Mouse (Mus musculus) lung, embryonic 15.5 days (tissue): ENCODE data around the gene Chfr. TPM values are rescaled to one million over a fixed set of nuclear protein-coding genes. Genes with fewer than 3 reads are reported as not detected.
"Not testable (repeated sequence)": the region's sequence is repeated elsewhere in the genome, so short reads cannot be mapped to it uniquely, and the experiment has no call there.

ENCODE experiments used
- ATAC-seq: fragments of 200-750 bp; cut with Nextera tagmentation; 2 replicates; pipeline ENCODE4 v1.8.0; 2017; ENCODE audit warnings: moderate number of reproducible peaks, borderline replicate concordance; ENCODE audit not compliant: low FRiP score, low TSS enrichment; ENCODE audit errors: extremely low read depth
- H3K27ac ChIP-seq: fragments of 300-500 bp; sonication (generic); 2 replicates; pipeline ENCODE4 v1.5.1; 2015; ENCODE audit warnings: moderate library complexity, mild to moderate bottlenecking, inconsistent platforms
- H3K27me3 ChIP-seq: fragments of 300-500 bp; sonication (generic); 2 replicates; pipeline ENCODE4 v1.6.1; 2015; ENCODE audit warnings: inconsistent platforms
- H3K36me3 ChIP-seq: fragments of 300-500 bp; sonication (generic); 2 replicates; pipeline ENCODE4 v1.6.1; 2015; ENCODE audit warnings: inconsistent platforms
- H3K4me1 ChIP-seq: fragments of 300-500 bp; sonication (generic); 2 replicates; pipeline ENCODE4 v1.6.1; 2015; ENCODE audit warnings: inconsistent platforms
- H3K4me2 ChIP-seq: fragments of 300-500 bp; sonication (generic); 2 replicates; pipeline ENCODE4 v1.6.1; 2015; ENCODE audit warnings: inconsistent platforms, mild to moderate bottlenecking, moderate library complexity
- H3K4me3 ChIP-seq: fragments of 300-500 bp; sonication (generic); 2 replicates; pipeline ENCODE4 v1.5.1; 2015; ENCODE audit warnings: mild to moderate bottlenecking, inconsistent platforms
- H3K9ac ChIP-seq: fragments of 300-500 bp; sonication (generic); 2 replicates; pipeline ENCODE4 v1.6.1; 2015; ENCODE audit warnings: inconsistent platforms
- H3K9me3 ChIP-seq: fragments of 300-500 bp; sonication (generic); 2 replicates; pipeline ENCODE4 v1.6.1; 2016; ENCODE audit warnings: inconsistent platforms
- WGBS: fragments of 180-500 bp; shearing (Covaris S2); methylation state at CpG from one replicate; pipeline ENCODE4 v1.1.7; 2015; 5-methylcytosine and 5-hydroxymethylcytosine counted together
- polyA plus RNA-seq: library from polyadenylated mRNA; unstranded; fragments of >200 nt; fragmentation: Nextera tagmentation; extraction: Ambion mirVana; gene quantifications from 2 replicates; pipeline ENCODE4 v1.2.1, GENCODE M21; 2015

Gene Chfr
- polyA plus RNA-seq, 1 experiment from 2014 or later: 41.7 TPM

GRCm38 (mm10) chr5:110102429-110102828 lies 33.2 kb upstream of the Chfr start:
- Histone ChIP-seq H3K27ac (no peak overlapping the region), H3K9ac (no peak overlapping the region), H3K9me3 (no peaks in the 10 kb centered on the region), H3K4me1 (peaks cover 43% of the 10 kb centered on the region), H3K27me3 (no peaks in the 10 kb centered on the region), H3K4me2 (no peak overlapping the region; the same call in 1 of the 2 replicates), H3K4me3 (no peak overlapping the region), H3K36me3 (peaks cover 38% of the 10 kb centered on the region)
- no peak for ATAC-seq
- WGBS: 85% methylated on average over 13 of the region's 13 CpGs

GRCm38 (mm10) chr5:110102853-110103625 lies 32.6 kb upstream of the Chfr start:
- no peak overlapping the region for H3K4me3 ChIP-seq
- no peak overlapping the region for H3K4me2 ChIP-seq
- no peaks in the 10 kb centered on the region for H3K27me3 ChIP-seq
- no peak overlapping the region for H3K27ac ChIP-seq
- peaks cover 38% of the 10 kb centered on the region for H3K36me3 ChIP-seq
- H3K9me3 ChIP-seq: no peaks in the 10 kb centered on the region
- peaks cover 43% of the 10 kb centered on the region for H3K4me1 ChIP-seq
- ATAC-seq: no peak
- 92% methylated on average over 19 of the region's 19 CpGs for WGBS
- H3K9ac ChIP-seq: no peak overlapping the region

- Histone ChIP-seq H3K4me3 (no peak overlapping the region), H3K9me3 (no peaks in the 10 kb centered on the region), H3K4me1 (peaks cover 37% of the 10 kb centered on the region), H3K27ac (no peak overlapping the region), H3K4me2 (no peak overlapping the region), H3K9ac (no peak overlapping the region), H3K36me3 (peaks cover 38% of the 10 kb centered on the region), H3K27me3 (no peaks in the 10 kb centered on the region)
- ATAC-seq: no peak
- 94% methylated on average over 27 of the region's 27 CpGs for WGBS
Measured at GRCm38 (mm10) chr5:110103901-110104615, 31.6 kb upstream of the Chfr start.

GRCm38 (mm10) chr5:110104616-110105380 lies 30.8 kb upstream of the Chfr start:
- Histone ChIP-seq H3K4me1 (peaks cover 35% of the 10 kb centered on the region), H3K4me3 (no peak overlapping the region), H3K36me3 (peaks cover 38% of the 10 kb centered on the region), H3K9me3 (no peaks in the 10 kb centered on the region), H3K9ac (no peak overlapping the region), H3K27me3 (no peaks in the 10 kb centered on the region), H3K27ac (no peak overlapping the region), H3K4me2 (no peak overlapping the region)
- WGBS: 91% methylated on average over 36 of the region's 36 CpGs
- ATAC-seq: no peak

- H3K9ac ChIP-seq: no peak overlapping the region; the same call in 1 of the 2 replicates
- WGBS: 92% methylated on average over 26 of the region's 26 CpGs
Measured at GRCm38 (mm10) chr5:110106140-110106871, 29.3 kb upstream of the Chfr start.

GRCm38 (mm10) chr5:110106901-110107564 lies 28.6 kb upstream of the Chfr start:
- Histone ChIP-seq H3K27ac (peak overlapping the region; percentile 98), H3K36me3 (peaks cover 38% of the 10 kb centered on the region), H3K4me1 (peaks cover 16% of the 10 kb centered on the region), H3K9ac (peak overlapping the region; percentile 79), H3K4me3 (peak overlapping the region; percentile 78), H3K27me3 (no peaks in the 10 kb centered on the region), H3K4me2 (peak overlapping the region; percentile 84), H3K9me3 (no peaks in the 10 kb centered on the region)
- no peak; the same call in 1 of the 2 replicates for ATAC-seq
- 14% methylated on average over 41 of the region's 41 CpGs for WGBS

More at GRCm38 (mm10) chr5:110106140-110106871, 29.3 kb upstream of the Chfr start:
- Histone ChIP-seq H3K36me3 (peaks cover 38% of the 10 kb centered on the region), H3K4me3 (peak overlapping the region; percentile 78), H3K9me3 (no peaks in the 10 kb centered on the region), H3K27ac (no peak overlapping the region), H3K4me1 (peaks cover 24% of the 10 kb centered on the region), H3K4me2 (peak overlapping the region; percentile 84), H3K27me3 (no peaks in the 10 kb centered on the region)
- ATAC-seq: no peak

GRCm38 (mm10) chr5:110107581-110108304 lies 27.9 kb upstream of the Chfr start, which contains the start of gene Gtpbp6:
Gtpbp6 (minus strand) TSS chr5:110108197.
- WGBS: under 1% methylated on average over 66 of the region's 71 CpGs

GRCm38 (mm10) chr5:110108305-110108628 lies 27.4 kb upstream of the Chfr start:
- Histone ChIP-seq H3K9me3 (no peaks in the 10 kb centered on the region), H3K36me3 (peaks cover 33% of the 10 kb centered on the region), H3K27me3 (no peaks in the 10 kb centered on the region), H3K9ac (no peak overlapping the region), H3K27ac (peak overlapping the region; percentile 98), H3K4me2 (peak overlapping the region; percentile 84), H3K4me3 (peak overlapping the region; percentile 78), H3K4me1 (peaks cover 14% of the 10 kb centered on the region)
- 0% methylated on average over 7 of the region's 7 CpGs for WGBS
- no peak for ATAC-seq

More at GRCm38 (mm10) chr5:110107581-110108304, 27.9 kb upstream of the Chfr start, which contains the start of gene Gtpbp6:
- Histone ChIP-seq H3K4me1 (peaks cover 14% of the 10 kb centered on the region), H3K36me3 (peaks cover 38% of the 10 kb centered on the region), H3K9me3 (no peaks in the 10 kb centered on the region), H3K4me3 (peak within 1 kb of the TSS; percentile 78), H3K27ac (peak within 1 kb of the TSS; percentile 98), H3K4me2 (peak within 1 kb of the TSS; percentile 84), H3K27me3 (no peaks in the 10 kb centered on the region), H3K9ac (peak within 1 kb of the TSS; percentile 79)
- peak; percentile 88 for ATAC-seq

GRCm38 (mm10) chr5:110109991-110110441 lies 25.6 kb upstream of the Chfr start, which contains the start of gene Zfp605:
Zfp605 (plus strand) TSS chr5:110110092.
- no peaks in the 10 kb centered on the region for H3K27me3 ChIP-seq
- peaks cover 14% of the 10 kb centered on the region for H3K4me1 ChIP-seq
- peak within 1 kb of the TSS; percentile 47 for H3K9ac ChIP-seq
- peak; percentile 31 for ATAC-seq
- peak within 1 kb of the TSS; percentile 77 for H3K4me2 ChIP-seq
- H3K4me3 ChIP-seq: peak within 1 kb of the TSS; percentile 64
- peaks cover 19% of the 10 kb centered on the region for H3K36me3 ChIP-seq
- no peaks in the 10 kb centered on the region for H3K9me3 ChIP-seq
- H3K27ac ChIP-seq: peak within 1 kb of the TSS; percentile 90
- 0% methylated on average over 12 of the region's 12 CpGs for WGBS

GRCm38 (mm10) chr5:110122380-110122779 lies 13.3 kb upstream of the Chfr start:
- not testable (repeated sequence) for H3K4me3 ChIP-seq, H3K9me3 ChIP-seq, H3K27ac ChIP-seq, ATAC-seq, H3K4me1 ChIP-seq, H3K4me2 ChIP-seq, H3K9ac ChIP-seq, H3K27me3 ChIP-seq
- H3K36me3 ChIP-seq: peaks cover 12% of the 10 kb centered on the region; the same call in 1 of the 2 replicates
- 86% methylated on average over 3 of the region's 3 CpGs for WGBS
